Mouse (Mus musculus): ENCODE measurements at regions not wholly inside any gene's neighbourhood (a gene's known extent, or its start where the extent isn't known, plus 50 kb on each side); places are given as distances from the start of the nearest gene placed in this dataset.

- Histone ChIP-seq H3K36me3 (ENCODE audit: control insufficient read depth, insufficient read depth, low read length) (no peaks in the 10 kb centered on the region), H3K9ac (replicated peaks; ENCODE audit: low read length) (no peak overlapping the region), H3K27me3 (ENCODE audit: control insufficient read depth, insufficient read depth, low read length) (no peaks in the 10 kb centered on the region), H3K27ac (replicated peaks; ENCODE audit: low read depth, low read length) (no peak overlapping the region), H3K4me3 (replicated peaks; ENCODE audit: low read depth, low read length) (no peak overlapping the region), H3K9me3 (ENCODE audit: control insufficient read depth, low read length) (no peaks in the 10 kb centered on the region), H3K4me1 (ENCODE audit: control insufficient read depth, insufficient read depth, low read length) (0 out of 2 replicates have a peak, but pooled peaks cover 9% of the 10 kb centered on the region), H3K4me2 (ENCODE audit: low read length) (no peak overlapping the region)
- DNase-seq (peak; percentile 53), ATAC-seq (ENCODE audit: low FRiP score, low TSS enrichment) (peak; percentile 73; the same call in 1 of the 2 replicates)
- WGBS, result 23% methylated on average over 11 of the region's 11 CpGs
Measured at GRCm38 (mm10) chr1:73758110-73759061, 365.9 kb downstream of the Tns1 start.

- no peaks in the 10 kb centered on the region for H3K9me3 ChIP-seq (ENCODE audit: control insufficient read depth, low read length)
- no peaks in the 10 kb centered on the region for H3K27me3 ChIP-seq (ENCODE audit: control insufficient read depth, insufficient read depth, low read length)
- no peak overlapping the region for H3K4me2 ChIP-seq (ENCODE audit: low read length)
- 53% methylated on average over 5 of the region's 5 CpGs for WGBS
- DNase-seq (no peak), ATAC-seq (ENCODE audit: low FRiP score, low TSS enrichment) (no peak)
- 0 out of 2 replicates have a peak, but pooled peaks cover 9% of the 10 kb centered on the region for H3K4me1 ChIP-seq (ENCODE audit: control insufficient read depth, insufficient read depth, low read length)
- no peak overlapping the region for H3K9ac ChIP-seq (replicated peaks; ENCODE audit: low read length)
- no peak overlapping the region for H3K4me3 ChIP-seq (replicated peaks; ENCODE audit: low read depth, low read length)
- no peak overlapping the region for H3K27ac ChIP-seq (replicated peaks; ENCODE audit: low read depth, low read length)
- H3K36me3 ChIP-seq (ENCODE audit: control insufficient read depth, insufficient read depth, low read length), result no peaks in the 10 kb centered on the region
Measured at GRCm38 (mm10) chr1:73755791-73756190, 368.5 kb downstream of the Tns1 start.

GRCm38 (mm10) chr1:73754928-73755327 lies 369.3 kb downstream of the Tns1 start:
- ATAC-seq (ENCODE audit: low FRiP score, low TSS enrichment) (0 out of 2 replicates have a peak, but pooled peaks have one; percentile 14), DNase-seq (peak; percentile 23)
- H3K9me3 ChIP-seq (ENCODE audit: control insufficient read depth, low read length), result no peaks in the 10 kb centered on the region
- H3K27ac ChIP-seq (replicated peaks; ENCODE audit: low read depth, low read length), result no peak overlapping the region
- H3K9ac ChIP-seq (replicated peaks; ENCODE audit: low read length), result no peak overlapping the region
- no peak overlapping the region for H3K4me2 ChIP-seq (ENCODE audit: low read length)
- no peak overlapping the region for H3K4me3 ChIP-seq (replicated peaks; ENCODE audit: low read depth, low read length)
- H3K27me3 ChIP-seq (ENCODE audit: control insufficient read depth, insufficient read depth, low read length), result no peaks in the 10 kb centered on the region
- H3K4me1 ChIP-seq (ENCODE audit: control insufficient read depth, insufficient read depth, low read length), result 0 out of 2 replicates have a peak, but pooled peaks cover 9% of the 10 kb centered on the region
- 52% methylated on average over 2 of the region's 2 CpGs for WGBS
- no peaks in the 10 kb centered on the region for H3K36me3 ChIP-seq (ENCODE audit: control insufficient read depth, insufficient read depth, low read length)

DNA sequence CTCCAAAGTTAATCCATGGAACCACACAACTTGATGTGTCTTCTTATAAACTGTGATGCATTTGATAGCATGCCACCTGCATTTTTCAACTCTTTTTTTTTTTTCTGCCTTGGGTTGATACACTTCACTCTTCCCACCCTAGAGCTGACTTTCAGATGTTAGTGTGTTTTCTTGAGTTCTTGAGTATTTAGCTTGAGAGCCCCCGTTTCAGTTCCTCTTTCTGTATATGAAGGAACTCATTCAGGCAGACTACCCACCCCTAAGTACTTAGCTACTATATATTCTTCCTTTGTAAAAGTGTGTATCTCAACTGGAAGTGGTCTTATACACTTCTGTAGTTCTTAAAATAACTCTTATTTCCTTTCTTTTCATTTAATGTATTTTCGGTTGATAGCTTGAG lies 371.1 kb downstream of the Tns1 start:
- H3K9me3 ChIP-seq (ENCODE audit: control insufficient read depth, low read length), result no peaks in the 10 kb centered on the region
- no peak for ATAC-seq (ENCODE audit: low FRiP score, low TSS enrichment)
- H3K4me3 ChIP-seq (replicated peaks; ENCODE audit: low read depth, low read length), result no peak overlapping the region
- no peak overlapping the region for H3K9ac ChIP-seq (replicated peaks; ENCODE audit: low read length)
- H3K36me3 ChIP-seq (ENCODE audit: control insufficient read depth, insufficient read depth, low read length), result no peaks in the 10 kb centered on the region
- H3K27ac ChIP-seq (replicated peaks; ENCODE audit: low read depth, low read length), result no peak overlapping the region
- H3K4me2 ChIP-seq (ENCODE audit: low read length), result no peak overlapping the region
- WGBS, result 93% methylated on average over 2 of the region's 2 CpGs
- no peaks in the 10 kb centered on the region for H3K27me3 ChIP-seq (ENCODE audit: control insufficient read depth, insufficient read depth, low read length)
- no peak for DNase-seq
- H3K4me1 ChIP-seq (ENCODE audit: control insufficient read depth, insufficient read depth, low read length), result 0 out of 2 replicates have a peak, but pooled peaks cover 2% of the 10 kb centered on the region

DNA sequence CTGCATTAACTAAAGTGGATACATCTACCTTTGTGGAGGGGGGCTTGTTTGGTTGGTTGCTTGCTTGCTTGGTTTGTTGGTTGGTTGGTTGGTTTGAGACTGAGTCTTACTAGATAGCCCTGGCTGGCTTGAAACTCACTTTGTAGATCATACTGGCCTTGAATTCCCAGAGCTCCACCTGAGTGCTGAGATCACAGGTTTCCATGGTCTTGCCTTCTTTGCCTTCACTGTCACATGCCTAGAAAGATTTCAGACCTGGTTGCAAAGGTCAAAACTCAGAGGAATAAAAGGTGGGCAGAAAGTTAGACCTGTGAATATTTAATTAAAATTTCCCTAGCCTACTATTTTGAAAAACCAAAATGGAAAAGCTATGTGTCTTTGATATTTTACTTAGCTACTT lies 375.5 kb downstream of the Tns1 start:
- no peaks in the 10 kb centered on the region for H3K9me3 ChIP-seq (ENCODE audit: control insufficient read depth, low read length)
- DNase-seq (no peak), ATAC-seq (ENCODE audit: low FRiP score, low TSS enrichment) (no peak)
- no peaks in the 10 kb centered on the region for H3K36me3 ChIP-seq (ENCODE audit: control insufficient read depth, insufficient read depth, low read length)
- H3K27ac ChIP-seq (replicated peaks; ENCODE audit: low read depth, low read length), result no peak overlapping the region
- no peak overlapping the region for H3K9ac ChIP-seq (replicated peaks; ENCODE audit: low read length)
- no peak overlapping the region for H3K4me3 ChIP-seq (replicated peaks; ENCODE audit: low read depth, low read length)
- no peaks in the 10 kb centered on the region for H3K27me3 ChIP-seq (ENCODE audit: control insufficient read depth, insufficient read depth, low read length)
- peaks cover 8% of the 10 kb centered on the region; the same call in 1 of the 2 replicates for H3K4me1 ChIP-seq (ENCODE audit: control insufficient read depth, insufficient read depth, low read length)
- H3K4me2 ChIP-seq (ENCODE audit: low read length), result no peak overlapping the region

DNA sequence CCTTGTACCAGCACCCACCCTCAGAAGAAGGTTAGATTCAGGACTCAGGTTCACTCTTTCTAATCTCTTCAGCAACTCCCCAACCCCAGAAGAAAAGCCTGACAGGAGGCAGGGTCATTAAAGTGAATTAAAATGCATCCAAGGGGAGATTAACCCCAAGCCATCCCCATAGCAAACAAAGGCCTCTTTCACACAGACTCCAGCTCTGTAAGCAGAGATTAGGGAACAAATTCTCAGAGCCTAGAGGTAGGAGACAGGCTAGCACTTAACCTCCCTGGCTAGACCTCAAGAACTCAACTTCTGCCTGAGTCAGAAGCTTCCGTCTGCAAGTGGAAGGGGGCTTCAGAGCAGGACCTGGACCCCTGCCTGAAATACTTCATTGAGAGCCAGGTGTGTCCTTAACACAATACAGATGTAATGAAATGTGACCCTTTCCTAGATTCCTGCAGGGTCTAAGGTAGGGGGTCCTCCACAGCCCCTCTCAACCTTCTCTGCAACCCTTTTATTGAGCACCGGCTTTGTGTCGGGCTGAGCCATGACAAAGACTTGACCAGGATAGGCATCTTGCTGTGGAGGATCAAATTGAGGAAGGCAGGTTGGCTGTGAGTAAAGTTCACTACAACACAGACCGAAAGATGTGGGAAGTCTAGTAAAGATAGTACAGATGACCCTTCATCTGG lies 379.6 kb downstream of the Tns1 start:
- WGBS, result 28% methylated on average over 4 of the region's 4 CpGs
- 0 out of 2 replicates have a peak overlapping the region, but pooled peaks have one; percentile 3 for H3K27ac ChIP-seq (replicated peaks; ENCODE audit: low read depth, low read length)
- H3K4me2 ChIP-seq (ENCODE audit: low read length), result no peak overlapping the region
- DNase-seq (peak; percentile 39), ATAC-seq (ENCODE audit: low FRiP score, low TSS enrichment) (peak; percentile 56)
- H3K9me3 ChIP-seq (ENCODE audit: control insufficient read depth, low read length), result peaks cover 3% of the 10 kb centered on the region; the same call in 1 of the 2 replicates
- H3K27me3 ChIP-seq (ENCODE audit: control insufficient read depth, insufficient read depth, low read length), result no peaks in the 10 kb centered on the region
- H3K36me3 ChIP-seq (ENCODE audit: control insufficient read depth, insufficient read depth, low read length), result no peaks in the 10 kb centered on the region
- peaks cover 11% of the 10 kb centered on the region; the same call in 1 of the 2 replicates for H3K4me1 ChIP-seq (ENCODE audit: control insufficient read depth, insufficient read depth, low read length)
- no peak overlapping the region for H3K9ac ChIP-seq (replicated peaks; ENCODE audit: low read length)
- H3K4me3 ChIP-seq (replicated peaks; ENCODE audit: low read depth, low read length), result no peak overlapping the region

DNA sequence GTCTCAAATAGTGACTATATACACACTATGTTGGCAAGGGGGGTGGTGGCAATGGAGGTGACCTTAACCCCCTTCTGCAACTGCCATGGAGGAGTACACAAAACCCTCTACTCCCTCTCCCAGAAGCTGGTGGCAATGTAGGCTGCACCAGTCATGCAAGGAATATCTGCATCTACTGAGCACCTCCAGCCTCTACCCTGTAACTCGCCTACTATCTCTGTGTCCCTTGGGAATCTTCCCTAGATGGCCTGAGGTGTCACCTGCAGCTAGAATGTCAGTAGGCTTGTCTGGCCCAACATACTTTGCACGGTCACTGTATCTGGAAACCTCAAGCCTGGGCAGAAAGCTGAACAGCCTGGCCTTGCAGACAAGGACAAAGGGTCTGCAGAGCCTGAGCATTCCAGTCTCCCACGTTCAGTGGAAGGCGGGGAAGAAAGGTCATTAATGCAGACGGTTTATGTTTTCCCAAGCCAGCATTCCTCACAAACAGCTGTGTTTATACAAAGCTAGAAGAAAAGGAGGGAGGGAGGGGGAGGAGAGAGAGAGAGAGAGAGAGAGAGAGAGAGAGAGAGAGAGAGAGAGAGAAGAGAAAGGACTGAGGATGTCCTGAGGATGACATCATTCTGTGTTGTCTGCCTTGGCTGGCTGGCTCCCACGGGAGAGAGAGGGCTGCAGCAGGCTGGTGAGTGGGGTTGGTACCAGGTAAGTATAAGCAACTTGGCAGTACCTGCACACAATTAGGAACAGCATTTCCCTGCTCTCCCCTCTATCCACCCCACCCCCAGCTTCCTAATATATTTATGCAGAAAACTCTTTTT lies 380.3 kb downstream of the Tns1 start:
- 13% methylated on average over 6 of the region's 6 CpGs for WGBS
- ATAC-seq (ENCODE audit: low FRiP score, low TSS enrichment), result peak; percentile 60

DNA sequence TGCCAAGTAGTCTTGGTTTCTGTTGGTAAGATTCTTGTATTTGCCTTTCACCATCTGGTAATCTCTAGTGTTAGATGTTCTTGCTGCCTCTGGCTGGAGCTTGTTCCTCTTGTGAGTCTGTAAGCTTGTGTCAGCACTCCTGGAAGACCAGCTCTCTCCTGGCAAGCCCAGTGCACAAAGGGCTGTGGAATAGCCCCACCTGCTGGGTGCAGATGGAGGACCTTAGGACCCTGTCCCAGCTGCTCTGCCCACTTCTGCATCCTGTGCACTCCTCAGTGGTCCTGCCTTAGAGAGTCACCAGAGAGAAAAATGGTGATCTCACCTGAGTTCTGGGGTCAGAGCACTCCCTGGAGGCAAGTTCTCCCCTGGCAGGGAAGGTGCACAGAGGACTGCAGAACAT lies 387.2 kb downstream of the Tns1 start:
- no peak for ATAC-seq (ENCODE audit: low FRiP score, low TSS enrichment)
- Histone ChIP-seq H3K4me2 (ENCODE audit: low read length) (no peak overlapping the region), H3K36me3 (ENCODE audit: control insufficient read depth, insufficient read depth, low read length) (no peaks in the 10 kb centered on the region), H3K4me1 (ENCODE audit: control insufficient read depth, insufficient read depth, low read length) (no peaks in the 10 kb centered on the region), H3K27ac (replicated peaks; ENCODE audit: low read depth, low read length) (no peak overlapping the region), H3K9me3 (ENCODE audit: control insufficient read depth, low read length) (peaks cover 3% of the 10 kb centered on the region; the same call in 1 of the 2 replicates), H3K4me3 (replicated peaks; ENCODE audit: low read depth, low read length) (no peak overlapping the region), H3K27me3 (ENCODE audit: control insufficient read depth, insufficient read depth, low read length) (no peaks in the 10 kb centered on the region), H3K9ac (replicated peaks; ENCODE audit: low read length) (no peak overlapping the region)
- DNase-seq, result no peak

More for the DNA sequence above, 380.3 kb downstream of the Tns1 start:
- H3K9me3 ChIP-seq (ENCODE audit: control insufficient read depth, low read length), result peaks cover 3% of the 10 kb centered on the region; the same call in 1 of the 2 replicates
- no peaks in the 10 kb centered on the region for H3K27me3 ChIP-seq (ENCODE audit: control insufficient read depth, insufficient read depth, low read length)
- DNase-seq, result peak; percentile 60
- peaks cover 11% of the 10 kb centered on the region; the same call in 1 of the 2 replicates for H3K4me1 ChIP-seq (ENCODE audit: control insufficient read depth, insufficient read depth, low read length)
- H3K36me3 ChIP-seq (ENCODE audit: control insufficient read depth, insufficient read depth, low read length), result no peaks in the 10 kb centered on the region
- H3K9ac ChIP-seq (replicated peaks; ENCODE audit: low read length), result no peak overlapping the region
- H3K4me2 ChIP-seq (ENCODE audit: low read length), result no peak overlapping the region
- peak overlapping the region; percentile 23 for H3K27ac ChIP-seq (replicated peaks; ENCODE audit: low read depth, low read length)
- no peak overlapping the region for H3K4me3 ChIP-seq (replicated peaks; ENCODE audit: low read depth, low read length)

Data from midbrain, embryonic 14.5 days (tissue).